Mouse (Mus musculus) gastrocnemius, adult 8-10 months (tissue): Measurements from ENCODE around the gene Sntn. TPM values are rescaled to one million over a fixed set of nuclear protein-coding genes. Genes with fewer than 3 reads are reported as not detected.

ENCODE experiments used
- DNase-seq, 2 experiments: peaks; one replicate each; pipeline ENCODE4 v3.0.0; 2022; ENCODE audit warnings: low spot score in 2 of 2
- total RNA-seq, 4 experiments: library from RNA; stranded (reverse); gene quantifications; 2 replicates each; pipeline ENCODE4 v1.2.4; 2022

Sntn gene
- not detected for total RNA-seq

DNA sequence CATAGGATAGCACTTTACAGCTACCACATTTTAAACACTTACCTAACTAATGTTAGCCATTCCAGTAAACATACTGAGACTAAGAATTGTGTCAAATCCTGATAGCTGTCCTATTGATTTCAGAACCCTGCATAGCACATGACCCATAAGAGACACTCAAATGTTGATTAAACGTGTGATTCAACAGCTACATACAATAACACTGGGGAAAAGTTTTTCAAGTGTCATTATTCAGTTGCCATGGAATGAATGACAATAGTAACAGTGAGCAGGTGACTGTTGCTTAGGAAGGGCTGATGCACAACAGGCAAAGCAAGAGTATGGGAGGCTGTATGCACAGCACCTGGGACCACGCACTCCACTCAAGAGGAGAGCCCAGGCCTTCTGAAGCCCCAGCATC lies at the start of gene Sntn:
Gene Sntn (plus strand): TSS at position 301 of the 400 bp plus-strand sequence.
- no peak for DNase-seq

GRCm38 (mm10) chr14:13649865-13650264 lies 20.8 kb upstream of the Sntn start:
- DNase-seq: no peak

- no peak for DNase-seq
Observed at GRCm38 (mm10) chr14:13651039-13651438, 19.6 kb upstream of the Sntn start.

DNA sequence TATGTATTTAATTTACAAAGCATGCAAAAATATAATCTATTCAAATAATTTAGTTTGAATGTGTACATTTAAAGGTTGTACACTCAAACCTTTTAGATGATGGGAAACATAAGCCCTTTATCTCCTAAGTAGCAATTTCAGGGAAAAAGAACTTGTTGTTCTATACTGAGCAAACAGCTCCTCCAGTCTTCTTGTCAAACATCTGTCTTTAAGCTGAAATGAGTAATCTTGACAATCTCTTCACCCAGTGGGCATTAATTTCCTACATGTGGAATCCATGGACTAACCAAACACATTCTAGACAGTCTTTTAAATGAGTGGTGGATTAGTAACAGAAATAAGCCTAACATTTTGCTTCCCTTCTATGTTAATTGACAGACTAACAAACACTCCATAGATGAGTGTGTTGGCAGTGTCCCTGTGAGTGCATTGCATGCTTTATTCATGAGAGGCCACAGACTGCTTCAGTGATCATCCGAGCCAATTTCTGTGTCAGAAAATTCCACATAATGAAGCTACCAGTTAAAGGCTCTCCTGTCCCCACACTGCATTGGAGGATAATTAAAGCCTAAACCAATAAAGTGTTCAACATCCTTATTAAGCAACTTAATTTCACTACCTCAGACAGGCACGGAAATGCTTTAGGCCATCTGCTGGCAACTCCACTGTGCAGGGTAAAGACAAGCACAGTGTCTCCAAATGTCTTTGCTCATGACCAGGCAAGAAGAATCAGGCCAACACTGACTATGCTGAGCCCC lies 19.0 kb upstream of the Sntn start:
- DNase-seq: no peak

GRCm38 (mm10) chr14:13686716-13687115 lies 16.0 kb downstream of the Sntn start:
- no peak for DNase-seq

DNA sequence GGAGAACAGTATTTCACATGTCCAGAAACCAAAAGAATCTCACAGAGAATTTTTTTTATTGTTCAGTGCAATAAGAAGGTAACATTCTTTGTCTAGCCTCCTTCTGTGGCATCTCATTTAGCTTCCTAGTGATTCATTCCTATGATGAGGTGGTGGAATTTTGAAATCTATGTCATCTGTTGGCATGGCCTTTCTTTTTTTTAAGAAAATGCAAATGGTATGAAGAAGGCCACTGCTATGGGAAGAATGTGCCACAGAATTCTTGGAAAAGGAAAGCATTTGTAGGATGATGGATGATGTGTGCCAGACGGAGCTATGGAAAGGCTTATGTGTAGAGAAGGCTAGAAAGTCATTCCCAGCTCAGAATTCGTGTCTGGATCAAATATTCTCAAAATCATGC lies 19.8 kb downstream of the Sntn start:
- no peak for DNase-seq

DNA sequence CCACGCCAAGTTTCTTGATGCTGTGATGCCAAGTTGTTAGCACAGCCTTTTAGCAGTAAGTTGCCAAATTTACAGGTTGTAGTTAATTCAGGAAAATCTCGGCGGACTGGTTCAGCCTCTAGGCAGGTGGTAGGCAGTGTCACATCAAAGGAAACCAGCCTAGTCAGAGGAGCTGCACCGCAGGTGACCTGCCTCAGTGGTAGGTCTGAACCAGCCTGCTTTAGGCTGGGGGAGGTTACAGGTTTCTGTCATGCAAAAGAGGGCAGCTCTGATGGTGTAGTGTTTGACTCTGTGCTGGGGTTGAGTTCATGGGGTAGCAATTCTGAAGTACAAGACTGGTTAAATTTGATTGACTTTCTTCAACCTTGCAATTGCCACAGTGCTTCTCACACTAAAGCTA lies 61.6 kb downstream of the Sntn start:
- no peak for DNase-seq

Other genes with a start within 250 kb of the Sntn start
- not detected for gene Gm281, start 243.6 kb downstream of the Sntn start, total RNA-seq